Mouse (Mus musculus) lung, embryonic 16.5 days (tissue): ENCODE measurements around the gene Galnt12. TPM values are rescaled to one million over a fixed set of nuclear protein-coding genes. Genes with fewer than 3 reads are reported as not detected.

Experiments used
- ATAC-seq: fragments of 200-750 bp; cut with Nextera tagmentation; 2 replicates; pipeline ENCODE4 v1.8.0; 2017; ENCODE audit warnings: low read depth, mild to moderate bottlenecking, moderate library complexity
- H3K27ac ChIP-seq: fragments of 300-500 bp; sonication (generic); 2 replicates; pipeline ENCODE4 v1.5.1; 2014; ENCODE audit warnings: mild to moderate bottlenecking, control low read depth, low read length
- H3K27me3 ChIP-seq: fragments of 300-500 bp; sonication (generic); 2 replicates; pipeline ENCODE4 v1.6.1; 2014; ENCODE audit warnings: low read depth, low read length, mixed read lengths; ENCODE audit not compliant: control insufficient read depth, insufficient read depth
- H3K36me3 ChIP-seq: fragments of 300-500 bp; sonication (generic); 2 replicates; pipeline ENCODE4 v1.6.1; 2014; ENCODE audit warnings: low read length; ENCODE audit not compliant: control insufficient read depth, insufficient read depth
- H3K4me1 ChIP-seq: fragments of 300-500 bp; sonication (generic); replicated peaks from 2 replicates; pipeline ENCODE4 v1.6.1; 2014; ENCODE audit warnings: low read length, mixed read lengths; ENCODE audit not compliant: control insufficient read depth, insufficient read depth
- H3K4me2 ChIP-seq: fragments of 300-500 bp; sonication (generic); 2 replicates; pipeline ENCODE4 v1.6.1; 2014; ENCODE audit warnings: low read depth, low read length, control low read depth
- H3K4me3 ChIP-seq: fragments of 300-500 bp; sonication (generic); 2 replicates; pipeline ENCODE4 v1.5.1; 2014; ENCODE audit warnings: mild to moderate bottlenecking, low read length, control low read depth
- H3K9ac ChIP-seq: fragments of 300-500 bp; sonication (generic); 2 replicates; pipeline ENCODE4 v1.6.1; 2014; ENCODE audit warnings: low read length, control low read depth
- H3K9me3 ChIP-seq: fragments of 300-500 bp; sonication (generic); 2 replicates; pipeline ENCODE4 v1.6.1; 2016; ENCODE audit warnings: low read length; ENCODE audit not compliant: control insufficient read depth
- WGBS: fragments of 180-500 bp; shearing (Covaris S2); extraction: QIAGEN DNeasy Blood & Tissue Kit; methylation state at CpG from one replicate; pipeline ENCODE4 v1.1.7; 2014; 5-methylcytosine and 5-hydroxymethylcytosine counted together
- polyA plus RNA-seq: library from polyadenylated mRNA; unstranded; fragments of >200 nt; fragmentation: Nextera tagmentation; extraction: Ambion mirVana; gene quantifications from 2 replicates; pipeline ENCODE4 v1.2.1, GENCODE M21; 2015

Galnt12 gene
- polyA plus RNA-seq, 1 experiment from 2014 or later: 7.9 TPM

GRCm38 (mm10) chr4:47140301-47140700 lies 48.6 kb downstream of the Galnt12 start:
- no peak overlapping the region for H3K4me3 ChIP-seq
- no peaks in the 10 kb centered on the region for H3K36me3 ChIP-seq
- ATAC-seq: no peak
- H3K9me3 ChIP-seq: no peaks in the 10 kb centered on the region
- H3K9ac ChIP-seq: no peak overlapping the region
- WGBS: 71% methylated on average over 3 of the region's 3 CpGs
- no peaks in the 10 kb centered on the region for H3K27me3 ChIP-seq
- no peak overlapping the region for H3K27ac ChIP-seq
- peaks cover 20% of the 10 kb centered on the region for H3K4me1 ChIP-seq
- H3K4me2 ChIP-seq: no peak overlapping the region

- Histone ChIP-seq H3K9ac (no peak overlapping the region), H3K27ac (no peak overlapping the region), H3K4me2 (no peak overlapping the region), H3K36me3 (no peaks in the 10 kb centered on the region), H3K27me3 (no peaks in the 10 kb centered on the region), H3K4me3 (no peak overlapping the region), H3K4me1 (peaks cover 19% of the 10 kb centered on the region), H3K9me3 (no peaks in the 10 kb centered on the region)
- no peak for ATAC-seq
- 68% methylated on average over 10 of the region's 10 CpGs for WGBS
Measured at GRCm38 (mm10) chr4:47141444-47142154, 49.9 kb downstream of the Galnt12 start.

DNA sequence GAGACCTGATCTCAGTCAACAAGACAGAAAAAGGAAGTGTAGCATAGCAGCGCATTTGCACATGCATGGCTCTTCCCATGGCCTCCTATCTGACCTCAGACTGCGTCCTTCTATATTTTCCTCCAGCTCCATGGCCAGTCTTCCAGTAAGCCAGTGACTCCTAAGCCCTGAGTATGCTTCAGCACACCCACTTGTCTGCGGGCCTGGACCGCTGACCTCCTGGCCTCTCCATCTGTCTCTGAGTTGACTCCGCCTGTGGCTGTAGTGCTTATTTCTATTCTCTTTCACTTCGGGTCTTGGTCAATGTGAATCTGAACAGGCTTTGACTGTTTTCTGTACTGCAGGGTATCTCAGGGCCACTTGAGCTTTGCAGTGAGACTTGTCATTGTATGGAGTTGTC lies 52.1 kb downstream of the Galnt12 start:
- Histone ChIP-seq H3K4me2 (no peak overlapping the region), H3K4me1 (peaks cover 18% of the 10 kb centered on the region), H3K36me3 (no peaks in the 10 kb centered on the region), H3K9ac (no peak overlapping the region), H3K9me3 (0 out of 2 replicates have a peak, but pooled peaks cover 2% of the 10 kb centered on the region), H3K27ac (no peak overlapping the region), H3K27me3 (no peaks in the 10 kb centered on the region), H3K4me3 (no peak overlapping the region)
- WGBS: 69% methylated on average over 6 of the region's 6 CpGs
- ATAC-seq: no peak

- 0 out of 2 replicates have a peak, but pooled peaks cover 2% of the 10 kb centered on the region for H3K9me3 ChIP-seq
- no peak for ATAC-seq
- no peak overlapping the region for H3K4me3 ChIP-seq
- no peaks in the 10 kb centered on the region for H3K36me3 ChIP-seq
- no peak overlapping the region for H3K27ac ChIP-seq
- 86% methylated on average over 6 of the region's 6 CpGs for WGBS
- no peak overlapping the region for H3K9ac ChIP-seq
- H3K4me1 ChIP-seq: peaks cover 9% of the 10 kb centered on the region
- no peak overlapping the region for H3K4me2 ChIP-seq
- H3K27me3 ChIP-seq: no peaks in the 10 kb centered on the region
Measured at GRCm38 (mm10) chr4:47145341-47145740, 53.6 kb downstream of the Galnt12 start.

DNA sequence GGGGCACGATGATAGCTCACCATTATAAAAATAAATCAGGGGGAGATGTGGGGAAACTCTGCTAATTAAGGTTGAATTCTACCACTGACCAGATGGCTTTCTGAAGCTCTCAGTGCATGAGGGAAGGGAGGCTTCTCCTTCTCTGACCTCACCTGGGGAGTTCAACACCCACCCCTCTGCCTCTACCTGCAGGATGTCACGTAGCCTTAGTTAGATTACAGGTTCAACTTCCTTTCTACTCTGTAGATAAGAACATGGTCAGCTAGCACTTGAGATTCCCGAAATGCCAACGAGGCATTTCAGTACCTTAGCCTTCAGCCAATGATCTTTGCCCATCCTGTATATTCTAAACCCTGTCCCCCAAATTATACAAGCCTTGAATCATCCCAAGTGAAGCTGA lies 54.9 kb downstream of the Galnt12 start:
- 56% methylated on average over 4 of the region's 4 CpGs for WGBS
- ATAC-seq: peak; percentile 73
- peak overlapping the region; percentile 71 for H3K27ac ChIP-seq

DNA sequence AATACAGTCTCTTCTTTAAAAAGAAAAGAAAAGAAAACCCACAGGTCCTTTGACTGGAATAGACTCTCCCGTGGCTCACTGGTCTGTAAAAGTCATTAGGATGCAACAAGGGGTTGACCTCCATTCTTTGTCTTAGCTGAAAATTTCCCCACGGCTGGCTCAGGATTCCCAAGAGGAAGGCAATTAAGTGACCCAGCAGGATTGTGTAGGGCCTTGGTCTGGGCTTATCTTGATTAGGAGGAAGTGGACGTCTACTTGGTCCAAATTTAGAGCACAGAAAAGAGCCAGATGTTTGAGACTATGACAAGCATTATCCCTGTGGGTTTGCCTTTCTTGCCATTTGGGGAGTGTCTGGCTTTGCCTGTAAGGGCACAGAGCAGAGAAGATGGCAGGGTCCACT lies 58.3 kb downstream of the Galnt12 start:
- Histone ChIP-seq H3K27ac (peak overlapping the region; percentile 49), H3K36me3 (no peaks in the 10 kb centered on the region), H3K4me2 (no peak overlapping the region), H3K4me1 (peaks cover 18% of the 10 kb centered on the region), H3K9me3 (0 out of 2 replicates have a peak, but pooled peaks cover 2% of the 10 kb centered on the region), H3K27me3 (no peaks in the 10 kb centered on the region), H3K9ac (no peak overlapping the region), H3K4me3 (no peak overlapping the region)
- ATAC-seq: no peak
- WGBS: 38% methylated on average over 3 of the region's 3 CpGs

More for the DNA sequence above, 54.9 kb downstream of the Galnt12 start:
- Histone ChIP-seq H3K36me3 (no peaks in the 10 kb centered on the region), H3K27me3 (no peaks in the 10 kb centered on the region), H3K4me2 (no peak overlapping the region), H3K9me3 (0 out of 2 replicates have a peak, but pooled peaks cover 2% of the 10 kb centered on the region), H3K4me3 (no peak overlapping the region), H3K4me1 (peaks cover 12% of the 10 kb centered on the region), H3K9ac (no peak overlapping the region)

DNA sequence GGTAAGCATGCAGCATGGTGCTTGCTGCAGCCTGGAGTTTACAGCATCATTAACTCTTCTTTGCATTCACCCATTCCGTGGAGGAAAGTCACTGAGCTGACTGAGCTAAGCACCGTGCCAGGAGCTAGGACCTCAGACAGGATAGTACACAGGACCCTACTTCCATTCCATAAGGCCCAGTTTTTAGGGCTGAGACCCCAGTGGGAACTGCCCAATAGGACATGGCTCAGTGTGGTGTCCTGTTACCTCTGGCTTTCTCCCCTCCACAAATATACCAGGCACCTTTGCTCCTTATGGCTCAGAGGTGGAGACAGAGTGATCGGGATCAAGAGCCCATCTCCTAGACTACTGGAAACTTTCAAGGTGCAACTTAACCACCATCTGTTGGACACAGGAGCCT lies 59.1 kb downstream of the Galnt12 start:
- peaks cover 18% of the 10 kb centered on the region for H3K4me1 ChIP-seq
- ATAC-seq: no peak
- H3K4me3 ChIP-seq: no peak overlapping the region
- H3K9me3 ChIP-seq: 0 out of 2 replicates have a peak, but pooled peaks cover 2% of the 10 kb centered on the region
- H3K27ac ChIP-seq: no peak overlapping the region; the same call in 1 of the 2 replicates
- H3K27me3 ChIP-seq: no peaks in the 10 kb centered on the region
- H3K4me2 ChIP-seq: no peak overlapping the region
- no peaks in the 10 kb centered on the region for H3K36me3 ChIP-seq
- WGBS: 90% methylated on average over 3 of the region's 3 CpGs
- no peak overlapping the region for H3K9ac ChIP-seq

DNA sequence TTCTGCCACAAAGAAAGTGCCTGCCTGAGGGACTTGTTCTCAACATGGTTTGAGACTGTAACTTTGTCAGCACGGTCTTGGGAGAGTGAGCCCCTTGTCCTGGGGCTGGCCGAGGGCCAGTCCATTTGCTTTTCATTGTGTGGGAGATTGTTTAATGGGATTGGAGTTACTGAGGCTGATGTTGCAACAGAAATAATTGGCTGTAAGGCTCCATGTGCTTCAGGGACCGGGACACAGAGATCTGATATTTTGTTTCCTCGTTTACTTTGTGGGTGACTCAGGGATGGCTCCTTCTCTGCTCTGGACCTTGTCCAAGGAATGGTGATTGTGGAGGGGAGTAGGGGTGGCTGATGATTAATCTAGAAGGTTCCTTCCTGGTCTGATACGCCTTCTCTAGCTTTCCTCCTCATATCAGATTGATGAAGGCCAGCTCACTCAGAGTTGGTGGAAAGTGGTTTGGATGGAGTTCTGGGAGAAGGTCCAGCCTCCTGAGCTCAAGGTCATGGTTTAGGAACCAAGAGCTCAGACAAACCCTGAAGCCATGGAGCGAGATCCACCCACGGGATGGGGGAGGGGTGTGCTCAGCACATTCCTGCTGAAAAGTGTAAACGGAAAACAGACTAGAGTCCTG lies 60.0 kb downstream of the Galnt12 start:
- peak overlapping the region; percentile 13 for H3K27ac ChIP-seq
- no peak overlapping the region for H3K4me3 ChIP-seq
- 0 out of 2 replicates have a peak, but pooled peaks cover 2% of the 10 kb centered on the region for H3K9me3 ChIP-seq
- H3K4me2 ChIP-seq: no peak overlapping the region
- no peaks in the 10 kb centered on the region for H3K36me3 ChIP-seq
- no peaks in the 10 kb centered on the region for H3K27me3 ChIP-seq
- peak; percentile 75 for ATAC-seq
- no peak overlapping the region for H3K9ac ChIP-seq
- H3K4me1 ChIP-seq: peaks cover 18% of the 10 kb centered on the region
- 28% methylated on average over 8 of the region's 8 CpGs for WGBS

DNA sequence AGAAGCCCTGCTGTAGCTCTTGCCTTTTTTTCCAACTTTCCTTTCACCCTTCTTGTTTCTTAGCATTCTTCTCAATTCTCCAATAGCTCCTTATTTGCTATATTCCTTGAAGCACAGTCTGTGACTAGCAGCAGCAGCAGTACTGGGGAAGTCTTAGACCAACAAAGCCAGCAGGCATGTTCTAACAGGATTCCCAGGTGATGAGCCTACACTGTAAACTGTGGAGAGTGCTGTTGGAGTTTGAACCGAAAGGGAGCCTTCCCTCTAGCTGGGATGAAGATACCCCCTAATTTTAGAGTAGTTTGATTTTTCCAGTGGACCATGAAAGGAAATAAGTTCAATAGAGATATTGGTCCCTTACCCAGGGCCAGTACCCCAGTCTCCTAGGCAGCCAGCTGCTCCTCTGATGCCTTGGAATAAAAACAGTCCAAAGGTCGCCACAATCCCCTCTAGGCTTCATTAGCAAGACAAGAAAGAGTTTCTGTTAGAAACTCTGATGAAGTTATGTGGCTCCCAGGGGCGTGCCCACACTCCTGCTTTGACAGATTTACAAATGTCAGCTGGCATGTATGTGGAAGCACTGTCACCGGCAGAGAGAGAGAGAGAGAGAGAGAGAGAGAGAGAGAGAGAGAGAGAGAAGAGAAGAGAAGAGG lies 69.5 kb downstream of the Galnt12 start:
- 15% methylated on average over 3 of the region's 4 CpGs for WGBS
- no peaks in the 10 kb centered on the region for H3K36me3 ChIP-seq
- no peak overlapping the region for H3K4me2 ChIP-seq
- no peak for ATAC-seq
- H3K9ac ChIP-seq: no peak overlapping the region
- no peaks in the 10 kb centered on the region for H3K27me3 ChIP-seq
- H3K4me3 ChIP-seq: no peak overlapping the region
- no peak overlapping the region for H3K27ac ChIP-seq
- 0 out of 2 replicates have a peak, but pooled peaks cover 2% of the 10 kb centered on the region for H3K4me1 ChIP-seq
- no peaks in the 10 kb centered on the region for H3K9me3 ChIP-seq
